Mouse (Mus musculus): ENCODE measurements around the gene Il17rd. TPM values are rescaled to one million over a fixed set of nuclear protein-coding genes. Genes with fewer than 3 reads are reported as not detected.

The Il17rd gene
- polyA plus RNA-seq, 1 experiment: 1.7 TPM

GRCm38 (mm10) chr14:27123543-27123942 is 84.8 kb downstream of the Il17rd start:
- TF ChIP-seq CTCF (IDR thresholded peaks at IDR 0.05; ENCODE audit: extremely low read depth, insufficient read depth, low read length) (no peak), POLR2A (IDR thresholded peaks at IDR 0.05; ENCODE audit: extremely low read depth, insufficient read depth, low read length) (no peak)
- Histone ChIP-seq H3K27ac (ENCODE audit: insufficient read depth, low read length) (no peak overlapping the region), H3K4me1 (ENCODE audit: control insufficient read depth, insufficient read depth, low read length) (no peaks in the 10 kb centered on the region), H3K4me3 (ENCODE audit: insufficient read depth, low read length) (no peak overlapping the region)

- H3K4me1 ChIP-seq (ENCODE audit: control insufficient read depth, insufficient read depth, low read length): no peaks in the 10 kb centered on the region
- H3K27ac ChIP-seq (ENCODE audit: insufficient read depth, low read length): no peak overlapping the region
- TF ChIP-seq POLR2A (IDR thresholded peaks at IDR 0.05; ENCODE audit: extremely low read depth, insufficient read depth, low read length): no peak
- no peak for TF ChIP-seq CTCF (IDR thresholded peaks at IDR 0.05; ENCODE audit: extremely low read depth, insufficient read depth, low read length)
- H3K4me3 ChIP-seq (ENCODE audit: insufficient read depth, low read length): no peak overlapping the region
These were observed 91.3 kb downstream of the Il17rd start for GRCm38 (mm10) chr14:27130031-27130430.

GRCm38 (mm10) chr14:27130676-27131075 is 91.9 kb downstream of the Il17rd start:
- Histone ChIP-seq H3K27ac (ENCODE audit: insufficient read depth, low read length) (no peak overlapping the region), H3K4me3 (ENCODE audit: insufficient read depth, low read length) (no peak overlapping the region), H3K4me1 (ENCODE audit: control insufficient read depth, insufficient read depth, low read length) (no peaks in the 10 kb centered on the region)
- TF ChIP-seq CTCF (IDR thresholded peaks at IDR 0.05; ENCODE audit: extremely low read depth, insufficient read depth, low read length) (no peak), POLR2A (IDR thresholded peaks at IDR 0.05; ENCODE audit: extremely low read depth, insufficient read depth, low read length) (no peak)

- no peaks in the 10 kb centered on the region for H3K4me1 ChIP-seq (ENCODE audit: control insufficient read depth, insufficient read depth, low read length)
- TF ChIP-seq CTCF (IDR thresholded peaks at IDR 0.05; ENCODE audit: extremely low read depth, insufficient read depth, low read length) (no peak), POLR2A (IDR thresholded peaks at IDR 0.05; ENCODE audit: extremely low read depth, insufficient read depth, low read length) (no peak)
- H3K27ac ChIP-seq (ENCODE audit: insufficient read depth, low read length): no peak overlapping the region
- no peak overlapping the region for H3K4me3 ChIP-seq (ENCODE audit: insufficient read depth, low read length)
These were observed 92.8 kb downstream of the Il17rd start for GRCm38 (mm10) chr14:27131521-27131920.

GRCm38 (mm10) chr14:27138891-27139290 is 100.2 kb downstream of the Il17rd start:
- Histone ChIP-seq H3K27ac (ENCODE audit: insufficient read depth, low read length) (no peak overlapping the region), H3K4me3 (ENCODE audit: insufficient read depth, low read length) (no peak overlapping the region), H3K4me1 (ENCODE audit: control insufficient read depth, insufficient read depth, low read length) (no peaks in the 10 kb centered on the region)
- no peak for TF ChIP-seq POLR2A (IDR thresholded peaks at IDR 0.05; ENCODE audit: extremely low read depth, insufficient read depth, low read length)
- no peak for TF ChIP-seq CTCF (IDR thresholded peaks at IDR 0.05; ENCODE audit: extremely low read depth, insufficient read depth, low read length)

- Histone ChIP-seq H3K4me1 (ENCODE audit: control insufficient read depth, insufficient read depth, low read length) (no peaks in the 10 kb centered on the region), H3K4me3 (ENCODE audit: insufficient read depth, low read length) (no peak overlapping the region)
- no peak for TF ChIP-seq CTCF (IDR thresholded peaks at IDR 0.05; ENCODE audit: extremely low read depth, insufficient read depth, low read length)
- no peak for TF ChIP-seq POLR2A (IDR thresholded peaks at IDR 0.05; ENCODE audit: extremely low read depth, insufficient read depth, low read length)
These were observed 101.2 kb downstream of the Il17rd start for GRCm38 (mm10) chr14:27139968-27140367.

GRCm38 (mm10) chr14:27141486-27141885 is 102.7 kb downstream of the Il17rd start:
- no peak overlapping the region for H3K27ac ChIP-seq (ENCODE audit: insufficient read depth, low read length)
- TF ChIP-seq CTCF (IDR thresholded peaks at IDR 0.05; ENCODE audit: extremely low read depth, insufficient read depth, low read length): no peak
- no peak for TF ChIP-seq POLR2A (IDR thresholded peaks at IDR 0.05; ENCODE audit: extremely low read depth, insufficient read depth, low read length)
- H3K4me3 ChIP-seq (ENCODE audit: insufficient read depth, low read length): no peak overlapping the region
- no peaks in the 10 kb centered on the region for H3K4me1 ChIP-seq (ENCODE audit: control insufficient read depth, insufficient read depth, low read length)

More at GRCm38 (mm10) chr14:27139968-27140367, 101.2 kb downstream of the Il17rd start:
- H3K27ac ChIP-seq (ENCODE audit: insufficient read depth, low read length): no peak overlapping the region

- no peak for TF ChIP-seq CTCF (IDR thresholded peaks at IDR 0.05; ENCODE audit: extremely low read depth, insufficient read depth, low read length)
- TF ChIP-seq POLR2A (IDR thresholded peaks at IDR 0.05; ENCODE audit: extremely low read depth, insufficient read depth, low read length): no peak
- no peak overlapping the region for H3K27ac ChIP-seq (ENCODE audit: insufficient read depth, low read length)
- H3K4me1 ChIP-seq (ENCODE audit: control insufficient read depth, insufficient read depth, low read length): no peaks in the 10 kb centered on the region
- no peak overlapping the region for H3K4me3 ChIP-seq (ENCODE audit: insufficient read depth, low read length)
These were observed 103.9 kb downstream of the Il17rd start for GRCm38 (mm10) chr14:27142680-27143079.

- H3K4me1 ChIP-seq (ENCODE audit: control insufficient read depth, insufficient read depth, low read length): no peaks in the 10 kb centered on the region
- H3K4me3 ChIP-seq (ENCODE audit: insufficient read depth, low read length): no peak overlapping the region
- TF ChIP-seq CTCF (IDR thresholded peaks at IDR 0.05; ENCODE audit: extremely low read depth, insufficient read depth, low read length): no peak
- TF ChIP-seq POLR2A (IDR thresholded peaks at IDR 0.05; ENCODE audit: extremely low read depth, insufficient read depth, low read length): no peak
- no peak overlapping the region for H3K27ac ChIP-seq (ENCODE audit: insufficient read depth, low read length)
These were observed 106.7 kb downstream of the Il17rd start for GRCm38 (mm10) chr14:27145171-27146045.

- Histone ChIP-seq H3K4me1 (ENCODE audit: control insufficient read depth, insufficient read depth, low read length) (no peaks in the 10 kb centered on the region), H3K27ac (ENCODE audit: insufficient read depth, low read length) (no peak overlapping the region), H3K4me3 (ENCODE audit: insufficient read depth, low read length) (no peak overlapping the region)
- TF ChIP-seq POLR2A (IDR thresholded peaks at IDR 0.05; ENCODE audit: extremely low read depth, insufficient read depth, low read length) (no peak), CTCF (IDR thresholded peaks at IDR 0.05; ENCODE audit: extremely low read depth, insufficient read depth, low read length) (no peak)
These were observed 109.0 kb downstream of the Il17rd start for GRCm38 (mm10) chr14:27147726-27148125.

All from cortical plate, adult 2 months (tissue).